Mouse (Mus musculus): ENCODE results near the gene Wwp2. TPM values are rescaled to one million over a fixed set of nuclear protein-coding genes. Genes with fewer than 3 reads are reported as not detected.

Gene Wwp2
- total RNA-seq, 1 experiment from 2014 or later, result 102 TPM

DNA sequence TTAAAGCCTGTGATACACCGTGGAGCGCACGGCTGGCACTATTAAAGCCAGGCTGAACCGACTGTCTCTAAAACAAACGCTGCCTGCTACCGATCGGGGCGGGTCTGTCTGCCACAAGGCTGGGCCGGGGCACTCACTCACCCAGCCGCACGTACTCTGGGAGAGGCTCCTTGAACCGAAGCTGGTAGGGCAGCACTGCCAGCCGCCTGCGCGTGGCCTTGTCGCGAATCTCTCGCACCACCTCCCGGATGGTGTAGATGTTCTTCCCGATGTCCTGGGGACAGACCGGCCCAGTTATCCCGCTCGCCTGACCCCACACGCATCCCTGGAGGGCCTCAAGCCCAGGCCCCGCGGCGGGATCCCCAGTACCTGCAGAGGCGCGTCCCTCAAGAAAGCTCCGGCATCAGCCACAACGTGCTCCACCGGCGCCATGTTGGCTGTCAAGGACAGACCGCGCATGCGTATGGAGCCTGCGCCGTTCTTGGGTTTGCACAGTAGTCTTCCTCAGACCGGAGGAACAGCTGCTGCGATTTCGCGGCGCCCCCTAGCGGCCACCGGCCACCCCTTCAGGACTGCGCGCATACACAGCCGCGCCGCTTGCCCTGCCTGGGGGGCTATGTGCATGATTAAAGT, 11.5 kb upstream of the Wwp2 start, which contains the start of gene Nob1:
Gene Nob1 (minus strand): TSS at position 455 of the 633 bp plus-strand sequence.
- ATAC-seq (ENCODE audit: extremely low read depth, insufficient number of reproducible peaks, low FRiP score, poor library complexity, severe bottlenecking), result peak; percentile 98

DNA sequence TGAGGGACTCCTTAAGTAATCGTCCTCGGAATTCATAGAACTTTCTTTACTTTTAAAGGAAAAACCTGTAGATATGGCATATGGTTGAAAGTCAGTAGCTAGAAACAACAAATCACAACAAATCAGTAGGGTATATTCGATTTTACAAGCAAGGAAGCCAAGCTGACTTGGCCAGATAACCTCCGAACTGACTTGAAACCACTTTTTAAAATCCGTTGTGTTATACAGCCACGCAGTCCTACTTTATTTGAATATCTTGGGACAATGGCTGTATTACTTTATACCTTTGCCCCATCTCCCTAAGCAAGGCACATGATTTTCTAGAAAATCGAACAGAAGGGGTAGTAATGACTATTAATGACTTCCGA, 11.0 kb upstream of the Wwp2 start:
- no peak for ATAC-seq (ENCODE audit: extremely low read depth, insufficient number of reproducible peaks, low FRiP score, poor library complexity, severe bottlenecking)

DNA sequence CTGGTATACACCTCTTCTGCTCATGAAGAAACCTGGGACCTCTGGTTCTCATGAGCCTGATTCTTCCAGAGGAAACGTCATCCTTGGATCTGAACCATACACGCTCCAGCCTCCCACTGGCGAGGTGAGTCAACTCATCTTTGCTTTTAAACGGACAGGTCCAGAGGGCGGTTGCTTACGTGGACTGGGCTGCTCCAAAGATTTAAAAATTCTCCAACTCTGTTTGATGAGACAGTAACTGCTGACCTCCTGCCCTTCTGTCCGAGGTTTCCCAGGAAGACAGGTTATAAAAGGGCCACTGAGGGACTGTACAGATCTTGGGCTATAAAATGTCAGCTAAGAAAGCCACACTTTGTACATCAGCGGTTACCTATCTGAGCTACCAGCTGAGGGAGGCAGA, 5.3 kb upstream of the Wwp2 start:
- no peak for ATAC-seq (ENCODE audit: extremely low read depth, insufficient number of reproducible peaks, low FRiP score, poor library complexity, severe bottlenecking)

DNA sequence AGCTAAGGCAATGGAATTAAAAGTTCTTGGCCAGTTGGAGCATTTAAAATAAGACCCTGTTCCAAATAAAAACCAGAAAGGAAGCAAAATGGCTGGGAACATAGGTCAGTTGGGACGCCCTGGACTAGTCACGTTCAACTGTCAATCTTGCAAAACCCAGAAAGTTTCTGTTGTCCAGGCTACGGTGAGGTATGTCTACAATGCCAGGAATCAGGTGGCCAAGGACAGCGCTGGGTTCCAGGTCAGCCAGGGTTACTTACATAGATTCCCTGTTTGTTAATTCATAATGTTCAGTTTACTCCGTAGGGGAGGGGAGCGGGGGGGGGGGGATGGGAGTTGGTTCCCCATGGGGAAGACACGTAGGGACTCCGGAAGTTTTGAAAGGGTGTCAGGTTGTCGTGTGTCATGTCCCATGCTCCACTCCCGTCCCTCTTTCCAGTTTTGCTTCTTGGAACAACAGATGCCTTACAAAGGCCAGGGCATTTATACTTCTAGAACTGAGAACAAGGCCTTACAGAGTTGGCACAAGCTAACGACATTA, 674 bp upstream of the Wwp2 start:
- no peak for ATAC-seq (ENCODE audit: extremely low read depth, insufficient number of reproducible peaks, low FRiP score, poor library complexity, severe bottlenecking)

DNA sequence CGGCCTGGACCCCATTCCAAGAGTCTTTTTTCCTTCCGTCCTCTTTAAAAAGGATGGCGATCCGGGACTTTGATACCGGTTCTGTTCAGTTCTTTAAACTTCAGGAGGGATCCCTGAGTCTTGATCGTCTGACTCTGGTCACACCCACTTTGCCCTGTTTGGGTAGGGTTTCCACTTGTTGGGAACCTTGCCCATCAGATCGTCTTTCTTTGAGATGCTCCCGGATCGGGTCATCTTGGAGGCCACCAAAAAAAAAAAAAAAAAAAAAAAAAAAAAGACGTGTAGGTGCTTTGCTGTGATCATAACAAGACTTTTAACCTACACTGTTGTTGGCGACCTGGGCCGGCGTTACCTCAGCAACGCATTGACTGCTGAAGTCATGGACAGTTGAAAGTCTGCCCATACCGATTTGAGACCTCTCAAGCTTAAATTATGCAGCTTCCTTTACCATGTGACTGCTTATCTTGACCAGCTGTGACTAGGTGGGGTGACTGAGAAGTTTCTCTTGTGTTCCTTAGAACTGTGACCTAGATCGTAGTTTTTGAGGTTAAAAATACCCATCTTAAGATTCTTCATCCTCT, 766 bp downstream of the Wwp2 start:
- peak; percentile 27; the same call in 1 of the 2 replicates for ATAC-seq (ENCODE audit: extremely low read depth, insufficient number of reproducible peaks, low FRiP score, poor library complexity, severe bottlenecking)

DNA sequence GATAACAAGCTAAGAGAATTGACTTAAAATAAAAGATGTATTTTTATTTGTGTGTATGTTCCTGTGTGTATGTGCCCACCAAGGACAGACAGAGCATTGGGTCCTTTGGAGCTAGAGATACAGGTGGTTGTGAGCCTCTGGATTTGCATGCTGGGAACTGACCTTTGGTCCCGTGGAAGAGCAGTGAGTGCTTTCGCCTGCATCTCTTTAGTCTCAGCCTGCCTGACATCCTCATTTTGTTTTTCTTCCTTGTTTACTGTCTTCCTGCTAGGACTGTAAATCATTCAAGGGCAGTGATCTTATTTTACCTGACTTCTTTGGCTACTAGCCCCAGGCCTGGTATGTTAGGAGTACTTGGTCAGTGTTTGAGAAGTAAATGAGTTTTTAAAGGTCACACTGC, 1.5 kb downstream of the Wwp2 start:
- ATAC-seq (ENCODE audit: extremely low read depth, insufficient number of reproducible peaks, low FRiP score, poor library complexity, severe bottlenecking), result no peak

DNA sequence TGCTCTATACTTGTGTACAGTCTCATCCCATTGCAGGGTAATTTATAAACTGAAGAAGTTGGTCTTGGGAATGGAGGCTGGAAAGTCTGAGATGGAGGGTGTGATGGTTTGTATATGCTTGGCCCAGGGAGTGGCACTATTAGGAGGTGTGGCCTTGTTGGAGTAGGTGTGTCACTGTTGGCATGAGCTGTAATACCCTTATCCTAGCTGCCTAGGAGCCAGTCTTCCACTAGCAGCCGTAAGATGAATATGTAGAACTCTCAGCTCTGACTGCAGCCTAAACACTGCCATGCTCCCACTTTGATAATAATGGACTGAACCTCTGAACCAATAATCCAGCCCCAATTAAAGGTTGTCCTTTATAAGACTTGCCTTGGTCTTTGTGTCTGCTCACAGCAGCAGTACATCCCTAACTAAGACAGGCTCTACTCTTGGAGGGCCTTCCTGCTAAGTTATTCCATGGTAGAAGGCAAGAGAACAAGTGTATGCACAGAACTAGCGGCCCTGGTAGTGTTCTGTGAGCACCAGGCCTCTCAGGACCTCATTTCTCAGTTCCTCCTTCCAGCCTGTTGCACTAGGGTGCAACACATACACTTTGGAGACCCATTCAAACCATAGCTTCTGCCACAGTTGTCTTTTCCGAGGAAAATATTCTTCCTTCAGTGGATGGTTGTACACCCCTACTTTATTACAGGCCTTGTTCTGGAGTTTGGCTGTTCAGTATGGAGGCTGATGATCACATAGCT, 3.9 kb downstream of the Wwp2 start:
- no peak for ATAC-seq (ENCODE audit: extremely low read depth, insufficient number of reproducible peaks, low FRiP score, poor library complexity, severe bottlenecking)

DNA sequence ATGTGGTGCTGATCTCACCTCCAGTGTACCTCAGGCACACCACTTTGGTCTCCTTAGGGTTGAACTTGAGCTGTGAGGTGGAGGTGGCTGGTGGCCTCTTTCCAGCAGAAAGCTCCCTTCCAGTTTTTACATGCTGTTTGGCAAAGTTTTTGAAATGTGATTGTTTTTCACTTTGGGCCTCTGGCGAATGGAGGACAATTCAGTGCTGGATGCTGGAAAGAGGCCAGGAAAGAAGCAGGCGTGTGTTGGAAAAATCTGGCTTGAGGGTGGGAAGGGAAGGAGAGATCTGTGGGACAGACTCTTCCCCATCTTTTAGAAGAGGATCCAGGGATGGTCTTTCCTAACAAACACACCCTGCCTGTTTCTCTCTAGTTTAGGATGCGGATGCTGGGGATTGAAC, 8.5 kb downstream of the Wwp2 start:
- no peak for ATAC-seq (ENCODE audit: extremely low read depth, insufficient number of reproducible peaks, low FRiP score, poor library complexity, severe bottlenecking)

DNA sequence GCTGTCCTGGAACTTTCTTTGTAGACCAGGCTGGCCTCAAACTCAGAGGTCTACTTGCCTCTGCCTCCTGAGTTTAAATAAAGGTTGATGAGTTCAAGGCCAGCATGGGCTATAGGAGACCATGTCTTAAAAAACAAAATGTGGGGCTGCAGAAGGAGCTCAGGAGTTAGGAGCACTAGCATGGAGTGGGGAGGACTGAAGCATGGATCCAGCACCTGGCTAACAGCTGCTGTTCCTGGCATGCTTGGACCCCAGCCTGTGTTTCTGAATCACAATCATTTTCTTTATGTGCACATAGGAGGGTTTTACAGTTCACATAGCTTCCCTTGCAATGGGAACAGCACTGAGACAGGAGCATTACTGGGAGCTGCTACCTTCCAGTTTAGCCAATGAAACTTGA, 11.5 kb downstream of the Wwp2 start:
- ATAC-seq (ENCODE audit: extremely low read depth, insufficient number of reproducible peaks, low FRiP score, poor library complexity, severe bottlenecking), result no peak

DNA sequence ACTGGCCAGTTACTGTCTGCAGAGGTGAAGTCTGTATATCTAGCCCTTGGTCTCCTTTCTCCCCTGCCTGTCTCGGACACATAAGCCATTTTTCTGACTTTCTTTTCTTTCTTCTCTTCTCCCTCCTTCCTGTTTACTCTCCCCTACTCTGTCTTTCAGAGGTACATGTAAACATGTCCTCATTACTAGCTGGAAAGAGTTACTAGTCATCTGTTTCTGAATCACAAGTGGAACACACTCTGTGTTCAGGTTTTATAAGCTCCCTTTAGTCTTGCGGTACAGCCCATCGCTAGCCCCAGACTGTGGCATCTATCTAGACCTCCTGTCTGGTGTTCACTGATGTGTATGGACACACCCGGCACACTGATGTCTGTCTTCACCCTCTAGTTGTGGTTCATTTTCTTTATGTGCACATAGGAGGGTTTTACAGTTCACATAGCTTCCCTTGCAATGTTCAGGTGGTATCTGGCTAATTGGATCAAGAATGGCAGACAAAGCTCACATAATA, 12.3 kb downstream of the Wwp2 start:
- ATAC-seq (ENCODE audit: extremely low read depth, insufficient number of reproducible peaks, low FRiP score, poor library complexity, severe bottlenecking), result no peak

DNA sequence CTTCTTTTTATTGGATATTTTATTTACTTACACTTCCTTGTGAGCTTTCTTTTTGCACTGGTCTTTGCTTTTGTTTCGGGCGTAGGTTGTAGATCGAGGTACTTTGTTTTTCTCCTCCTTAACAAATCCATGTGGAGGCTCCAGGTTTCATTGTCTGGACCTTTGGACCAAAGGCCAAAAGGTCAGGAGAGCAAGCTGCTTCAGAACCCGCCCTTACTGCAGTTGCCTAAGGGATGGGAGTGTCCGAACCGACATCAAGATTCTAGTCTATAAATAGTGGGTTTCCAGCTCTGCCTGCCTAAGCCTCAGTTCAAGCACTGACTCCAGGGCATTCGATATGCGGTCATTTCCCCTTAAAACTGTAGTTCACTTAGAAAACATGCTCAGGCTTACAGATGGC, 13.0 kb downstream of the Wwp2 start:
- no peak for ATAC-seq (ENCODE audit: extremely low read depth, insufficient number of reproducible peaks, low FRiP score, poor library complexity, severe bottlenecking)

DNA sequence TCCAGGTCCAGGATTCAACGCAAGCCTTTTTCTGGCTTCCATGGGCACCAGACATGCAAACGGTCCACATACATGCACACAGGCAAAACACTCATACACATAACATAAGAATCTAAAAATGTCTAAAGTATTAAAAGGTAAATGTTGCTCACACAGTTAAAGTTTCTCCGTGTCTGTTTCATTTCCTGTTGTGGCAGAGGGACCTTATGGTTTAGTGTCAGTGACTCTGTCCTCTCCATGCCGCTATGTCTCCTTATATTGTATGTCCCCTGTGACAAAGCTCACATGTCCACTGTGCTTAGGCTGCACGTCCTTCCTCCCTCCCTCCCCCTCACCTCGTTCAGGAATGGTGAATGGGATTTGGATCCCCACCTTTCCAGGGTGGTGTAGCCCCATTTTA, 13.5 kb downstream of the Wwp2 start:
- ATAC-seq (ENCODE audit: extremely low read depth, insufficient number of reproducible peaks, low FRiP score, poor library complexity, severe bottlenecking), result 0 out of 2 replicates have a peak, but pooled peaks have one; percentile 6

DNA sequence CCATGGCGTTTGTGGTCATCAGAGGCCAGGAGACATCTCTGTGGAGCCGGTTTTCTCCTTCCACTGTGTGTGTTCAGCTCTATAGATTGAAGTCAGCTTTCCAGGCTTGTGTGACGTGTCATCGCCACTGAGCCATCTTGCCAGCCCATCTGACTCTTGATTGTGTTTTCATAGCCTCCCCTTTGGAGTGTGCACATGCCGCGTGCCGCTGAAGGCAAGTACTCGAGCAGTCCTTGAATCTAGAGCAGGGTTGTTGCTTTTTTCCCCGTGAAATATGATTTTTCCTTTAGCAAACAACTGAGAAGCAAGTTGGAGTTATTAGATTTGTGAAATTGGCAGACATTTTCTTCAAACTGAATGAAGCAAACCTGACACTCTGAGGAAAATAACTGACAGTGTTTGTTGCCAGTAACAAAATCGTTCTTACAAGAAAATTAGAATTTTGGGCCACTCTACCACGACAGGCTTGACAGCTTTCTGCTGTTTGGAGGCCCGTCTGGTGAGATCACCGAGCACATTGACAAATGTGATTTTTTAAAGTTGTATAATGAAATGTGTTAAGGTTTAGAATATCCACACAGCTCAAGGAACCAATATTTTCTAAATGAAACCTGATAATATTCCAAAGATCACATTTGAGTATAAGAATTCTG, 15.4 kb downstream of the Wwp2 start:
- ATAC-seq (ENCODE audit: extremely low read depth, insufficient number of reproducible peaks, low FRiP score, poor library complexity, severe bottlenecking), result no peak

DNA sequence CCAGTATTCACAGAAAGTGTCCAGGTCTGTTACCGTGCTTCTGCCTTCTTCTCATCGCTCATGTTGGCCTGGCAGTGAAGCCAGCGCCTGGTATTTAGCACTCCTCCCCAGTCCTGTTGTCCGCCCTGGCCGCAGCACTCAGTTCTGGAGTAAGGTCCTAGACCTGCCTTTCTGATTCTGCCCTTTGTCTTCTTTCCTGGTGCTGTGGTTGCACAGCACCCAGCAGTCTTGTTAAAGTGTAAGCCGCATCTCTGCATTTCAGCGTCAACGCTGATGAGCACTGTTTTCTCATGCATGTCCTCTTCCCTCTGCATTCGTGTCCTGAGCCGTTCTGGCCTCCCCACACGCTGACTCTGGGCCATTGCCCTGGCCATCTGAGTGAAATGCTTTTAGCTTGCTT, 17.2 kb downstream of the Wwp2 start:
- ATAC-seq (ENCODE audit: extremely low read depth, insufficient number of reproducible peaks, low FRiP score, poor library complexity, severe bottlenecking), result no peak

DNA sequence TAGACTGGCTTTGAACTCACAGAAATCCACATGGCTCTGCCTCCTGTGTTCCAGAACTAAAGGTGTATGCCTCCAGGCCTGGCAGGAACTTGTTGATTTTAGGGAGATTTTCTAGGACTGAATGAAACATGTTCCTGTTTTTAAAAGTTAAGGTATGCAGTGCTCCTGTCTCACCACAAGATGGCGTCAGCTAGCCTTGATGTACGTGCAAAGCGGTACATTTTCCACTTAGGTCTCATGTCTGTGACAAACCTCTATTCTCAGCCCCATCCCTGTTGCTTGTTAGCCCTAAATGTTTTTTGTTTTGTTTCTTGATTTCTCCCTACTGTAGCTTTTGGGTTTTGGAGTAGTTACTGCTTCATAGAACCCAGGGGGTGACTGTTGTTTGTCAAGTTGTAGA, 19.1 kb downstream of the Wwp2 start:
- ATAC-seq (ENCODE audit: extremely low read depth, insufficient number of reproducible peaks, low FRiP score, poor library complexity, severe bottlenecking), result peak; percentile 75; the same call in 1 of the 2 replicates

DNA sequence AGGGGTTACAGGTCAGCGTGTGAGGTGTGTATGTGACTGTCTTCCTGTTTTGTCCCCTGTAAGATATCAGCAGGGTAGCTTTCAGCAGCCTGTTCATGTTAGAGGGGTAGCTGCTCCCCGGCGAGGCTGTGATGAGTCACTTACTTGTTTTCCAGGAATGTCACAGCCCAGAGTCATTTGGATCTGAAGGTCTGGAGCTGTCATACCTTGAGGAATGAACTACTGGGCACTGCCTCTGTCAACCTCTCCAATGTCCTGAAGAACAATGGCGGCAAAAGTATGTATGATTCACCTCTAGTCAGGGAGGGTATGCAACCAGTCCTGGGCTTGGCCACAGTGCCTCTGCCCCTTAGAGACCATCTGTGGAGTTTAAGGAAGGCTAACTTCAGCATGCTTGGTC, 21.6 kb downstream of the Wwp2 start:
- ATAC-seq (ENCODE audit: extremely low read depth, insufficient number of reproducible peaks, low FRiP score, poor library complexity, severe bottlenecking), result no peak

DNA sequence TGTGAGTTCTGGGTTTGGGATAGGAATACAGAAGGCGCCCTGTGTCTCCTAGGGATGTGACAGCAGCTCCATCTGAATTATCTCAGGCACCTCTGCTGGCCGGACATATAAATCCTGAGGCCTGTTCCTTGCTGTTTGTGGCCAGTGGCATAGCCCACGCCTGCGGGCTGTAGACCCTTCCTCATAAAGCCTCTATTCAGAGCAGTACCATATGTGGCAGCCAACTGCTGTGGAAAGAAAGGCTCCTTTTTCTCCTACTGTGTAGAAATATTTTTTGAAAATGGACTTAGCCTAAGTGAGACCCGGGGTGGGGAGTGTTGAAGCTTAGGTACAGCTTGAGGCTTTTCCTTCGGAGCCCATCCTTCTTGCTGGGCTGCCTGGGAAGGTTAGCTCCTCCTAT, 22.1 kb downstream of the Wwp2 start:
- ATAC-seq (ENCODE audit: extremely low read depth, insufficient number of reproducible peaks, low FRiP score, poor library complexity, severe bottlenecking), result no peak

DNA sequence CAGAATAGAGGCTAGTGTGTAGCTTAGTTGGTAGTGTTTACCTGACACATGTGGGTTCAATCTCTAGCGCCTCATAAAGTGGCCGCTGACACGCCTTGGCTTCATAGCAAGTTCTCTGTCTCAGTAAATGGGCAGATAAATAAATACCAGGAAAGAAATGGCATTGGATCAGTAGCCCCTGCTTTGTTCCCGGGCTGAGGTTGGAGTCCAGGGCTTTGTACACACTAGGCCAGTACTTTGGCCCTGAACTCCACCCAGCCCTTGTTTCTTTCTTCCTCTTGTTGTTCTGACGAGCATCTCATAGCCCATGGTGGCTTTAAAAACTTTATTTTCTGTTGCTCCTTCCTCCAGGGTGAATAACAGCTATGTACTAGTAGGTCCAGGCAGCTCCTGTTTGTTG, 26.3 kb downstream of the Wwp2 start:
- ATAC-seq (ENCODE audit: extremely low read depth, insufficient number of reproducible peaks, low FRiP score, poor library complexity, severe bottlenecking), result no peak

DNA sequence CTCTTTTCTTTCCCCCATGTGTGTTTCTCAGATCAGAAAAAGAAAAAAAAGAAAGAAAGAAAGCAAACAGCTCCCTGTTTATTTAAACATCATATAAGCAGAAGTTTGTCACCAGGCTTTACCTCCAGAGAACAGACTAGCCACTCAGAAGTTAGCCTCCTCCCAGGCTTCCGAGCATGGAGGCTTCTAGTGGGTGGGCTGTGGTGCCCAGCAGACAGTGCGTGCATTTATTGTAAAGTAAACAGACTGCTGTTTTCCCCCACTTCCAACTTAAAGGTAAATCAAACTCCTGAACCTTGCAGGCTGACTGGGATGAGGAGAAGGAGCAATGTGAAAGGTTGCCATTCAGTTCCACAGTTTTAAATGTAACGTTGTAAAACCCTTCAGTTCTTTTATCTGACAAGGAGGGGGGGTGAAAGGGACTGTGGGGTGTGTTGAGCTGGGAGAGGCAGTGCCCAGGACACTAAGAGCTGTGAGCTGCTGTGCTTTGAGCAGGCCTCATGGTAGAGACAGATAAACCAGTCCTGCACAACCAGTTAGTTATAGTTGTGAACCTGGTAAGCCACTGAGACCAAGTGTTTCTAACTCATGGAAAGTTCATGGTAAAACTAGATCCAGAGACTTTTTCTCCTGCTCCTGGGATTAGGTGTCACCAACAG, 29.3 kb downstream of the Wwp2 start:
- ATAC-seq (ENCODE audit: extremely low read depth, insufficient number of reproducible peaks, low FRiP score, poor library complexity, severe bottlenecking), result no peak

Data from neutrophil, adult 5-6 weeks (primary cell).